Mouse (Mus musculus): ENCODE data around the gene Caskin1. TPM values are rescaled to one million over a fixed set of nuclear protein-coding genes. Genes with fewer than 3 reads are reported as not detected.

Caskin1 gene
- polyA plus RNA-seq, 1 experiment from 2014 or later: 0.33 TPM

GRCm38 (mm10) chr17:24533099-24533992, 44.9 kb downstream of the Caskin1 start:
- DNase-seq (ENCODE audit: low spot score) (peak; percentile 94), ATAC-seq (peak; percentile 90)
- H3K9ac ChIP-seq (replicated peaks; ENCODE audit: low read depth): no peak overlapping the region
- H3K4me2 ChIP-seq (replicated peaks; ENCODE audit: low read depth, low read length): peak overlapping the region; percentile 61
- H3K9me3 ChIP-seq (ENCODE audit: low read length): no peaks in the 10 kb centered on the region
- H3K4me3 ChIP-seq (ENCODE audit: low read depth, low read length): peak overlapping the region; percentile 22; the same call in 1 of the 2 replicates
- 15% methylated on average over 35 of the region's 53 CpGs for WGBS
- H3K36me3 ChIP-seq (ENCODE audit: insufficient read depth, low read length): no peaks in the 10 kb centered on the region
- peaks cover 7% of the 10 kb centered on the region; the same call in 1 of the 2 replicates for H3K4me1 ChIP-seq (ENCODE audit: insufficient read depth, low read depth, low read length)
- peak; percentile 55 for TF ChIP-seq CTCF (IDR thresholded peaks at IDR 0.05)
- no peak for TF ChIP-seq EP300 (IDR thresholded peaks at IDR 0.05)
- no peak overlapping the region for H3K27ac ChIP-seq (ENCODE audit: low read length)
- H3K27me3 ChIP-seq (replicated peaks; ENCODE audit: insufficient read depth, low read length): no peaks in the 10 kb centered on the region

GRCm38 (mm10) chr17:24534160-24534718, 45.8 kb downstream of the Caskin1 start, which contains the start of gene Rab26:
TSS of gene Rab26 (minus strand) at chr17:24534210.
- no peaks in the 10 kb centered on the region for H3K36me3 ChIP-seq (ENCODE audit: insufficient read depth, low read length)
- peaks cover 3% of the 10 kb centered on the region; the same call in 1 of the 2 replicates for H3K4me1 ChIP-seq (ENCODE audit: insufficient read depth, low read depth, low read length)
- H3K27me3 ChIP-seq (replicated peaks; ENCODE audit: insufficient read depth, low read length): no peaks in the 10 kb centered on the region
- ATAC-seq: no peak
- H3K4me3 ChIP-seq (ENCODE audit: low read depth, low read length): peak within 1 kb of the TSS; percentile 22; the same call in 1 of the 2 replicates
- no peak for DNase-seq (ENCODE audit: low spot score)
- H3K4me2 ChIP-seq (replicated peaks; ENCODE audit: low read depth, low read length): peak within 1 kb of the TSS; percentile 61
- 79% methylated on average over 8 of the region's 8 CpGs for WGBS
- no peak within 1 kb of the TSS for H3K27ac ChIP-seq (ENCODE audit: low read length)
- no peak within 1 kb of the TSS for H3K9ac ChIP-seq (replicated peaks; ENCODE audit: low read depth)
- H3K9me3 ChIP-seq (ENCODE audit: low read length): no peaks in the 10 kb centered on the region
- TF ChIP-seq EP300 (IDR thresholded peaks at IDR 0.05) (no peak), CTCF (IDR thresholded peaks at IDR 0.05) (no peak)

- Histone ChIP-seq H3K36me3 (ENCODE audit: insufficient read depth, low read length) (no peaks in the 10 kb centered on the region), H3K4me3 (ENCODE audit: low read depth, low read length) (no peak overlapping the region), H3K9me3 (ENCODE audit: low read length) (no peaks in the 10 kb centered on the region), H3K4me2 (replicated peaks; ENCODE audit: low read depth, low read length) (no peak overlapping the region), H3K9ac (replicated peaks; ENCODE audit: low read depth) (no peak overlapping the region), H3K27me3 (replicated peaks; ENCODE audit: insufficient read depth, low read length) (no peaks in the 10 kb centered on the region), H3K27ac (ENCODE audit: low read length) (no peak overlapping the region), H3K4me1 (ENCODE audit: insufficient read depth, low read depth, low read length) (peaks cover 2% of the 10 kb centered on the region; the same call in 1 of the 2 replicates)
- WGBS: 44% methylated on average over 5 of the region's 5 CpGs
- TF ChIP-seq CTCF (IDR thresholded peaks at IDR 0.05): no peak
- no peak for TF ChIP-seq EP300 (IDR thresholded peaks at IDR 0.05)
- no peak for DNase-seq (ENCODE audit: low spot score)
- ATAC-seq: no peak
Measured at GRCm38 (mm10) chr17:24535300-24535699, 46.9 kb downstream of the Caskin1 start.

- Histone ChIP-seq H3K27me3 (replicated peaks; ENCODE audit: insufficient read depth, low read length) (no peaks in the 10 kb centered on the region), H3K9ac (replicated peaks; ENCODE audit: low read depth) (no peak overlapping the region), H3K9me3 (ENCODE audit: low read length) (no peaks in the 10 kb centered on the region), H3K4me3 (ENCODE audit: low read depth, low read length) (no peak overlapping the region), H3K27ac (ENCODE audit: low read length) (no peak overlapping the region), H3K4me1 (ENCODE audit: insufficient read depth, low read depth, low read length) (0 out of 2 replicates have a peak, but pooled peaks cover 2% of the 10 kb centered on the region), H3K4me2 (replicated peaks; ENCODE audit: low read depth, low read length) (no peak overlapping the region), H3K36me3 (ENCODE audit: insufficient read depth, low read length) (no peaks in the 10 kb centered on the region)
- peak; percentile 65 for DNase-seq (ENCODE audit: low spot score)
- TF ChIP-seq CTCF (IDR thresholded peaks at IDR 0.05) (no peak), EP300 (IDR thresholded peaks at IDR 0.05) (no peak)
- no peak for ATAC-seq
- WGBS: 22% methylated on average over 3 of the region's 3 CpGs
Measured at GRCm38 (mm10) chr17:24537536-24537935, 49.1 kb downstream of the Caskin1 start.

GRCm38 (mm10) chr17:24538950-24539349, 50.5 kb downstream of the Caskin1 start:
- ATAC-seq (0 out of 2 replicates have a peak, but pooled peaks have one; percentile 32), DNase-seq (ENCODE audit: low spot score) (no peak)
- TF ChIP-seq EP300 (IDR thresholded peaks at IDR 0.05): no peak
- peak; percentile 70 for TF ChIP-seq CTCF (IDR thresholded peaks at IDR 0.05)
- no peak overlapping the region for H3K9ac ChIP-seq (replicated peaks; ENCODE audit: low read depth)
- no peak overlapping the region for H3K4me3 ChIP-seq (ENCODE audit: low read depth, low read length)
- H3K27ac ChIP-seq (ENCODE audit: low read length): no peak overlapping the region
- no peaks in the 10 kb centered on the region for H3K36me3 ChIP-seq (ENCODE audit: insufficient read depth, low read length)
- no peaks in the 10 kb centered on the region for H3K9me3 ChIP-seq (ENCODE audit: low read length)
- 61% methylated on average over 8 of the region's 8 CpGs for WGBS
- H3K27me3 ChIP-seq (replicated peaks; ENCODE audit: insufficient read depth, low read length): no peaks in the 10 kb centered on the region
- H3K4me2 ChIP-seq (replicated peaks; ENCODE audit: low read depth, low read length): no peak overlapping the region
- no peaks in the 10 kb centered on the region for H3K4me1 ChIP-seq (ENCODE audit: insufficient read depth, low read depth, low read length)

GRCm38 (mm10) chr17:24540375-24540774, 52.0 kb downstream of the Caskin1 start:
- peak; percentile 80 for DNase-seq (ENCODE audit: low spot score)
- TF ChIP-seq CTCF (IDR thresholded peaks at IDR 0.05): peak; percentile 90
- no peak for TF ChIP-seq EP300 (IDR thresholded peaks at IDR 0.05)
- H3K36me3 ChIP-seq (ENCODE audit: insufficient read depth, low read length): no peaks in the 10 kb centered on the region
- whole genome bisulfite sequencing: 6% methylated on average over 3 of the region's 3 CpGs
- no peaks in the 10 kb centered on the region for H3K27me3 ChIP-seq (replicated peaks; ENCODE audit: insufficient read depth, low read length)
- H3K4me3 ChIP-seq (ENCODE audit: low read depth, low read length): no peak overlapping the region
- H3K4me2 ChIP-seq (replicated peaks; ENCODE audit: low read depth, low read length): no peak overlapping the region
- H3K27ac ChIP-seq (ENCODE audit: low read length): no peak overlapping the region
- no peak overlapping the region for H3K9ac ChIP-seq (replicated peaks; ENCODE audit: low read depth)
- peak; percentile 79 for ATAC-seq
- no peaks in the 10 kb centered on the region for H3K4me1 ChIP-seq (ENCODE audit: insufficient read depth, low read depth, low read length)
- no peaks in the 10 kb centered on the region for H3K9me3 ChIP-seq (ENCODE audit: low read length)

Measured in lung, postnatal 0 days (tissue).